Mouse (Mus musculus): ENCODE measurements at regions not wholly inside any gene's neighbourhood (a gene's known extent, or its start where the extent isn't known, plus 50 kb on each side); places are given as distances from the start of the nearest gene placed in this dataset.
A peak's percentile ranks its signal among the peaks of the same experiment; 100 is the strongest.

DNA sequence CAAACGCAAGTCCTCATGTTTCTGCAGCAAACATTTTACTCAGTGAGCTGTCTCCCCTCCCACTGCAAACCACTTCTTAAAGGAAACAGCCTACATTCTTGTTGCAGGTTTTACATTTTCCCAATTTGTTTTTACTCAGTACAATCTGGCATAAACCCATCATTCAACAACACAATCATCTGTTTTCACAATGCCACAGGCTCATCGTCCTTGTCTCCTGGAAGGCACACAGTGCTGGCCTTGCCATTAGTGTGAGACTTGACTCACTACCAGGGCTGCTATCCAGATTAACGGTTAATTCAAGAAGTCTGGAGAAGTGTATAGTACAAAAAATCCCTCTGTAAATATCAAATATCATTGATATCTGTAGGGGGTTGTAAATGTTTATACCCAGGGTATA is 2006.3 kb upstream of the 5930422O12Rik start:
- Histone ChIP-seq H3K9me3 (replicated peaks) (no peaks in the 10 kb centered on the region), H3K4me3 (replicated peaks) (no peak overlapping the region), H3K27ac (replicated peaks) (no peak overlapping the region), H3K36me3 (no peaks in the 10 kb centered on the region), H3K9ac (replicated peaks) (no peak overlapping the region), H3K4me1 (no peaks in the 10 kb centered on the region), H3K27me3 (replicated peaks) (no peaks in the 10 kb centered on the region), H3K4me2 (no peak overlapping the region)
- ATAC-seq (ENCODE audit: low FRiP score): no peak
- 72% methylated on average over 3 of the region's 3 CpGs for WGBS

DNA sequence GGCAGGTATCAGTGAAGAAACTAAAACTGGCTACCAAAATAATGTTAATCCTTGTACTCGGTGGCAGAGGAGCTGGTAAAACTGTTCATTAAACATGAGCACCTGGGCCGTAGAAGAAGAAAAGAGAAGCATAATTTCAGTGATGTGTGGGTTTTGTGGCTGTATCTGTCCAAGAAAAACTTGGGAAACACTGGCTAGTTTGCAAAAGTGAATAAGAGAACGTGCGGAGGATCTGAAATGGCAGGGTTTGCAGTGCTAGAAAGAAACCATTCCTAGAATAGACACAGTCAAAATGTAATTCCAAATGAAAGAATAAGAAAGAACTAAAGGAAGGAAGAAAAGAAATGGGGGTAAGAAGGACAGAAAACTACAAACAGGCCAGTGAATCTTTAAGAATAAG is 2000.8 kb upstream of the 5930422O12Rik start:
- Histone ChIP-seq H3K27me3 (replicated peaks) (no peaks in the 10 kb centered on the region), H3K4me3 (replicated peaks) (no peak overlapping the region), H3K36me3 (no peaks in the 10 kb centered on the region), H3K4me1 (no peaks in the 10 kb centered on the region), H3K9me3 (replicated peaks) (no peaks in the 10 kb centered on the region), H3K27ac (replicated peaks) (no peak overlapping the region), H3K9ac (replicated peaks) (no peak overlapping the region), H3K4me2 (no peak overlapping the region)
- WGBS: 96% methylated on average over 4 of the region's 4 CpGs
- ATAC-seq (ENCODE audit: low FRiP score): no peak

DNA sequence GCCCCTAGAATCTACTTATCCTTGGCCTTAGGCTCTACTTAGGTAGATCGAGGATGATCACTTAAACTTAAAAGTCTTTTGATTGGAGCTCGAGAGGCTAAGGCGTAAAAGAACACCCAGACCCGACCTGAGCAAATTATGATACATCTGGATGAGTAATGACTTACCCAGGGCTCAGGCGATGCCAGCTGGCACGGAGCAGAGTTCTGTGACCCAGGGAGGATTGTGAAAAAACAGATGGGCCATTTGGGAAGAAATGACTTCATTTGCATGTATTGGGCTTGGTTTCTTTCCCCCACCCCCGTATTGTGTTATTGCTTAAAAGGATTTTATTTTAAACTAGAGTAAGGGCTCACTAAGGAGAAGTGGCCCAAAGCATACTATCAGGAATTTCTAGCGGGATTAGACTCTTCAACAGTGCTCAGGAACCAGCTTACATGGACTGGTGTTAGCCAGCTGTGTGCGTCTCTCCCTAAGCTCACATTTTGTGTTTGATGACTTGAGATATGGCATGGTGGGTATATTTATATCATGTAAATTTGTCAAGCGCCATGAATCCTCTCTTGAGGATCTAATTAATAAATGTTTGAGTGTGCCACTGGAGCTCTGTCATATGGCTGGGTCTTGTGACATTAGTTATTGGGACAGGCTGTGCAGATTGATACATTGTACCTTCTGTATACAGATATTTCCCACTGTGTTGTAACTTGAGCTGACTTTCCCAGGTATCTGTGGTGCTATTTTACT is 1991.9 kb upstream of the 5930422O12Rik start:
- Histone ChIP-seq H3K9me3 (replicated peaks) (no peaks in the 10 kb centered on the region), H3K27ac (replicated peaks) (no peak overlapping the region), H3K36me3 (no peaks in the 10 kb centered on the region), H3K4me3 (replicated peaks) (no peak overlapping the region), H3K4me1 (0 out of 2 replicates have a peak, but pooled peaks cover 4% of the 10 kb centered on the region), H3K9ac (replicated peaks) (no peak overlapping the region), H3K4me2 (no peak overlapping the region), H3K27me3 (replicated peaks) (no peaks in the 10 kb centered on the region)
- ATAC-seq (ENCODE audit: low FRiP score): peak; percentile 41; the same call in 1 of the 2 replicates
- 54% methylated on average over 10 of the region's 10 CpGs for WGBS

DNA sequence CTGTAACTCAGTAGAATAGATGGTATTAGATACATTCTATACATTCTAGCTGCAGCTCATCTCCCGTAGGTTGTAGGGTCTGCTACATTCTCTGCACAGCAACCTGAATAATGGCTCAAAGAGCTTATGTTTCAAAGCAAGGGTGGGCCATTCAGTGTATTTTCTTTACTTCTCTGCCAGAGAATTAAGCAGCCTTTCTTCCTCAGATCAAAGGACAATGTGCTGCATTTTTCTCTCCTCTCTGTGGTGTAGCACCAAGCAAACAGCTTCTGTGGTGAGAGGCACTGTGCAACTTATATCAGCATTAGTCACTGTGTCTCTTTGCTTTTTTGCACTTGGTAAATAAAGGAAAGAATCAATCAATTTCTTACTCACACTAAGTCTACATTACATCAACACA is 1983.7 kb upstream of the 5930422O12Rik start:
- H3K4me3 ChIP-seq (replicated peaks): no peak overlapping the region
- no peaks in the 10 kb centered on the region for H3K9me3 ChIP-seq (replicated peaks)
- ATAC-seq (ENCODE audit: low FRiP score): no peak
- H3K4me1 ChIP-seq: no peaks in the 10 kb centered on the region
- H3K36me3 ChIP-seq: no peaks in the 10 kb centered on the region
- no peaks in the 10 kb centered on the region for H3K27me3 ChIP-seq (replicated peaks)
- no peak overlapping the region for H3K4me2 ChIP-seq
- WGBS: 31% methylated on average over 1 of the region's 1 CpGs
- no peak overlapping the region for H3K9ac ChIP-seq (replicated peaks)
- no peak overlapping the region for H3K27ac ChIP-seq (replicated peaks)

DNA sequence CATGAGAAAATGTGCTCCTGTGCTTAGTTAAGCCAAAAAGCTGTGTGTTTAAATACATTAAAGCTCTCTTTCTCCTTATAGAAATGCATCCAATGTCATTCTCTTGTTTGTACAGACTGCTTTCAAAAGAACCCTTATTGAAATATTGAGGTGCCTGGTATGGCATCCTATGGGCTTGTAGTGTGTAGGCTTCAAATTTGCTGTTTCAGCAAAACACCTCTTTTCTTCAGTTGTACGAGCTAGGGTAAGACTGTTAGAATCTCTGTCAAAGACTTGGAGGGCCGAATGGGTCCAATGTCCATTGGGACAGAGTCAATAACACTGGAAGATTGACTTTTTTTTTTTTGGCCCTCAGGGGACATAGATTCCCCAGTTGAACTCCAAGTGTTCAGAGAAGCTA is 1980.5 kb upstream of the 5930422O12Rik start:
- no peak for ATAC-seq (ENCODE audit: low FRiP score)
- Histone ChIP-seq H3K36me3 (no peaks in the 10 kb centered on the region), H3K4me1 (no peaks in the 10 kb centered on the region), H3K4me2 (no peak overlapping the region), H3K4me3 (replicated peaks) (no peak overlapping the region), H3K9ac (replicated peaks) (no peak overlapping the region), H3K27ac (replicated peaks) (no peak overlapping the region), H3K27me3 (replicated peaks) (no peaks in the 10 kb centered on the region), H3K9me3 (replicated peaks) (no peaks in the 10 kb centered on the region)
- 82% methylated on average over 2 of the region's 2 CpGs for WGBS

DNA sequence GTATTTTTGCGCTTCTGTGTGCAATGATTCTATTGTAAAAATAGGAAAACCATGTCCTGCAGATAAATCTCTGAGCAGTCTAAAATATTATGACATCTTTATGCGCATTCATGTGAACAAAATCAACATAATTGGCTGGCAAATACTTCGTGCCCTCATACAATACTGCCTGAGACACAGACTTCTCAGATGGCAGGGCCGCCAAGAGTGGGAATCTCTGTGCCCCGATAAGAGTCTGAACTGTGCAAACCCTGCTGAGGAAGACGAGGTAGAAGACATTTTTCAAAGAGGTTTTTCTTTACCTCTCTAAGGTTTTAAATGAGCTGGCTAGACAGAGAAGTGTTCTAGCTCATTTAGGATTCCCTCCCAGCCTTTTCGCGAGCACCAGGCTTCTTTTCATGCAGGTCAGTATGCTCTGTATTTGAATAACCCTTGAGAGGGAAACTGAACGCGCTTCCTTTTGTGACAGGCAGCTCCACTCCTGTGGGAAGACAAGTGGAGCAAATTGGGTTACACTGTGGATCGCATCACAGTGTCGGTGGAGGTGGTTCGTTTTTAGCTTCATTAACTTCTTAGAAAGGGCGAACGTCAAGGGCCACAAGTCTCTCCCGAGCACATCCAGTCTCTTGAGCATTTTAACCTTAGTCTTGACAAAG is 1973.6 kb upstream of the 5930422O12Rik start:
- Histone ChIP-seq H3K9me3 (replicated peaks) (no peaks in the 10 kb centered on the region), H3K4me1 (no peaks in the 10 kb centered on the region), H3K27me3 (replicated peaks) (no peaks in the 10 kb centered on the region), H3K36me3 (no peaks in the 10 kb centered on the region), H3K9ac (replicated peaks) (no peak overlapping the region), H3K27ac (replicated peaks) (no peak overlapping the region), H3K4me3 (replicated peaks) (no peak overlapping the region), H3K4me2 (peak overlapping the region; percentile 4)
- WGBS: 32% methylated on average over 16 of the region's 16 CpGs
- ATAC-seq (ENCODE audit: low FRiP score): no peak

DNA sequence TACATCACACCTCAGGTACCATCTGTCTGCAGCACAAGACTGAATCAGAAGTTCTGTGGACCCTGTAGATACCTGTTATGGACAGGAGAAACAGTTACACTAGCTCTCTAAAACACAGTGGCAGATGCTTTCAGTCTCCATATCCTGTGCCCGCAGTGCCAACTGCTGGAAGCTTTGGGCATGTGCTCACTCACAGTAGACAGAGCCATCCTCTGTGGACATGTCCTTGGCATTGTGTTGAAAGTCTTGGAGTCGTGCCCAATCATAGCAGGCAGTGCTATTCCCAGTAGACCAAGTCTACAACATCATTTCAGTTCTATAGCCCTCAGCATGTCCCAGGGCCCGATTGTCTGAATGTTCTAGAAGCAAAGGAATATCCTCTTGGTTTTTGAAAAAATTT is 1968.2 kb upstream of the 5930422O12Rik start:
- Histone ChIP-seq H3K36me3 (no peaks in the 10 kb centered on the region), H3K27me3 (replicated peaks) (no peaks in the 10 kb centered on the region), H3K4me2 (no peak overlapping the region), H3K9me3 (replicated peaks) (no peaks in the 10 kb centered on the region), H3K9ac (replicated peaks) (no peak overlapping the region), H3K4me3 (replicated peaks) (no peak overlapping the region), H3K27ac (replicated peaks) (no peak overlapping the region), H3K4me1 (no peaks in the 10 kb centered on the region)
- ATAC-seq (ENCODE audit: low FRiP score): no peak
- WGBS: 74% methylated on average over 3 of the region's 3 CpGs

Data from neural tube, embryonic 15.5 days (tissue).